Mouse (Mus musculus): ENCODE measurements around the gene Anxa9.
"Not testable (repeated sequence)": the region's sequence is repeated elsewhere in the genome, so short reads cannot be mapped to it uniquely, and the experiment has no call there.

Anxa9 gene

GRCm38 (mm10) chr3:95307100-95307499 is at the start of gene Anxa9:
Gene Anxa9 (minus strand): TSS chr3:95307176.
- DNase-seq (ENCODE audit: low read depth, low spot score), result no peak

DNA sequence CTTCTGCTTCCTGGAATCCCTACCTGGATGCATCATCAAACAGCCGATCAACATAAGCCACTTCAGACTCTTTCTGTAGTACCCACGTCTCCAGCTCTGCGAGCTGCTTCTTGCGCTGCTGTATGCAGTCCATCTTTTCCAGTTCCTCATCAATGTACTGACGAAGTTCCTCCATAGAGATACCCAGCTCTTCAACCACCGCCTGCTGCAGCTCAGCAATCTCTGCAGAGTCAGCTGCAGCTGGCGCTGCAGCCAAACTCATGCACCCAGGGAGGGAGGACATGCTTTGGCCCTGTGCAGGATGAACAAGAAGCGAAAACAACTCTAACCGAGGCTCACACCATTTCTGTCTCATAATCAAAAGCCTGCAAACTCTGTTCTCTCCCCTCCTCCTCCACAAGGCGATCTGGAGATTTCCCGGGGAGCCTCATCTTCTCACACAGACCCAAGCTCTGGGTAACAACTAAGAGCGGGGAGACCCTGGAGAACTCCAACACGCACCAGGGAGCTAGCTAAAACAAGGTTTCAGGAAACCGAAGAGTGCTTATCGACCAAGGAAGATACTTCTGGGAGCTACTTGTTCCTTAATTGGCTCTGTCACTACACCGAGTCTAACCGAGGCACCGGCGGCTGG is 49.1 kb upstream of the Anxa9 start:
- not testable (repeated sequence) for DNase-seq (ENCODE audit: low read depth, low spot score)

DNA sequence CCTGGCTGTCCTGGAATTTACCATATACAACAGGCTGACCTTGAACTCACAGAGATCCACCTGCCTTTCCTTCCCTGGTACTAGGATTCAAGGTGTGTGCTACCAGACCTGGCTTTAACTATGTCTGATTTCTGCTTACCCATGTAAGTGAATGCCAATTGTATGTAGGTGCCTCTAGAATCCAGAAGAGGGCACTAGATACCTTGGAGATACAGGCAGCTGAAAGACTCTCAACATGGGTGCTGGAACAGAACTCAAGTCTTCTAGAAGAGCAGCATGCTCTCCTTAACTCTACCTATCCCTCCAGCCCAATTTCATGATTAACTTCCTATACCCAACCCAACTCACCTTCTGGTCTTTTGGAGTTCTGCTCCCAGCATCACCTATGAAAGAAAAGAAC is 42.5 kb upstream of the Anxa9 start:
- peak; percentile 45 for DNase-seq (ENCODE audit: low read depth, low spot score)

DNA sequence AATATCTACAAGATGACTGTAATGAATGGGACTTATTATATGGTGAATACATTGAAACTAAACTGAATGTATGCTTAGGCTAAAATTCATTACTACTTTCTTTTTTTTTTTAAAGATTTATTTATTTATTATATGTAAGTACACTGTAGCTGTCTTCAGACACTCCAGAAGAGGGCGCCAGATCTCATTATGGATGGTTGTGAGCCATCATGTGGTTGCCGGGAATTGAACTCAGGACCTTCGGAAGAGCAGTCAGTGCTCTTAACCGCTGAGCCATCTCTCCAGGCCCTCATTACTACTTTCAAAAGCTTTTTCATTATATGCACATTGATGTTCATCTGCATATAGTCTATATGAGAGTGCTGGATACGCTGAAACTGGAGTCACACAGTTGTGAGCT is 41.4 kb upstream of the Anxa9 start:
- DNase-seq (ENCODE audit: low read depth, low spot score), result not testable (repeated sequence)

DNA sequence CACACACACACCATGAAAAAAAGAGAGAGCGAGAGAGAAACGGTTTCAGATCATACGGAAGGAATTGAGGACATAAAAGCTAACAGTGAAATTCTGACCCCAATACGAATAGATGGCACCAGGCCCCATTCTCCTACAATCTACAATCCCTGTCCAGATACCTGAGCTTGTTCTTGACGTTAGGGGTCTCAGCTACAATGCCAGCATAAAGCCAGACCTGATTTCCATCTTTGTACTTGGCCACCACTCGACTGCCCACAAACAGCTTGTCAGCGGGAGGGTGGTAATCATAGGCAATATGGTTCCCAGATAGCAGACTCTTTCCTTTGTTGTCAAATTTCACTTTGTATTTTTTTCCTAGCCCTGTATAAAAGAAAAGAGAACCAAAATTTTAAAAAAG is 39.5 kb upstream of the Anxa9 start:
- DNase-seq (ENCODE audit: low read depth, low spot score), result no peak

GRCm38 (mm10) chr3:95343356-95344000 is 36.5 kb upstream of the Anxa9 start:
- DNase-seq (ENCODE audit: low read depth, low spot score), result not testable (repeated sequence)

GRCm38 (mm10) chr3:95338251-95338650 is 31.3 kb upstream of the Anxa9 start:
- no peak for DNase-seq (ENCODE audit: low read depth, low spot score)

DNA sequence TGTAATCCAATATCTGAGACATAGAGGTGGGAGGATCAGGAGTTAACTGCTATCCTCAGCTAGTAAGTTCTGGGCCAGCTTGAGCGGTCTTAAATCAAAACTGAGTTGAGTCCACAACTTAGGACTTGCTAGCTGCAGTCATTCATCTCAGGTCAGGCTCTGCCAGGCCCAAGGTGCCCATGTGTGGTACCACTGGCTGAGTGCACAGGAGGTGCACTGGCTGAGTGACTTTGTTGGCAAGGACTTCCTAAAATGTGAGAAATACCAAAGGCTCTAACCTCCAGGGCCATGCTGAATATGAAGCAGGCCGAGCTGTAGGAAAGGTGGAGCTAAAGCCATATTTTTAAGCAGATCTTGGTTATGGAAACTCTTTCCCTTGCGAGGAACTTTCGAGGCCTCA is 30.4 kb upstream of the Anxa9 start:
- DNase-seq (ENCODE audit: low read depth, low spot score), result no peak

DNA sequence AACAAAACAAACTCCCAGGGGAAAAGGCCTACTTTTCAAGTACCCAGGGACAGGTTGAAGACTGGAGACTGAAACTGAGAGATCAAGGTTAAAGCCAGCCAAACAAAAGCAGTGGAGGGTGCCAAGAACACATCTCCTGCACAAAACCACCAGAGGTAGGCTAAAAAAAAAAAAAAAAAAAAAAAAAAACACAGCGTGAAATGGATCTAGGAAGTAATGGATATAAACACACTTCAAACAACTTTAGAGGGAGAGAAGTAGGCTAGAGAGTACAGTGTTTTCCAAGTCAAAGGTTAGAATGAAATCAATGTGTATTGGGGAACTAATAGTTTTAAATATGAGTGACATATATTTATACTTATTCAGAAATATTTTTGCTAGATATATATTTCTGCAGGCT is 24.6 kb upstream of the Anxa9 start:
- DNase-seq (ENCODE audit: low read depth, low spot score), result no peak

GRCm38 (mm10) chr3:95328803-95329404 is 21.9 kb upstream of the Anxa9 start:
- no peak for DNase-seq (ENCODE audit: low read depth, low spot score)

- peak; percentile 40 for DNase-seq (ENCODE audit: low read depth, low spot score)
Observed at GRCm38 (mm10) chr3:95324454-95325144, 17.6 kb upstream of the Anxa9 start.

GRCm38 (mm10) chr3:95323429-95323828 is 16.5 kb upstream of the Anxa9 start:
- DNase-seq (ENCODE audit: low read depth, low spot score), result no peak

GRCm38 (mm10) chr3:95319701-95320625 is 13.0 kb upstream of the Anxa9 start:
- DNase-seq (ENCODE audit: low read depth, low spot score), result no peak

DNA sequence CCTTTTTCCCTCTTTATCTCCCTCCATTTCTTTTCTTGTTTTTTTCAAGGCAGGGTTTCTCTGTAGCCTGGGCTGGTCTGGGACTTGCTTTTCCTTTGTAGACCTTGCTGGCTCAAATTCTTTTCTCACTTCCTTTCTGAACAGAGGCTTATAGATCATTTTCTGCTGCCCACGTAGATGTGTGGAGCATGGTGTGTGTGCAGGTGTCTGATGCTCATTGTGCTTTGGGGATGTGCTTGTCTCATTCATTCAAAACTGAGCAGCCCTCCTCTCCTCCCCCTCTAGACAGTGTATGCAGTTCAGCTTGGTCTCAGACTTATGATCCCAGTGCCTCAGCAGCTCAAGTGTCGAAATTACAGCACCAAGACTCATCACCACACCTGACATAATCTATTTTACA is 12.1 kb upstream of the Anxa9 start:
- DNase-seq (ENCODE audit: low read depth, low spot score), result no peak

- DNase-seq (ENCODE audit: low read depth, low spot score), result peak; percentile 59
Observed at GRCm38 (mm10) chr3:95318548-95318947, 11.6 kb upstream of the Anxa9 start.

DNA sequence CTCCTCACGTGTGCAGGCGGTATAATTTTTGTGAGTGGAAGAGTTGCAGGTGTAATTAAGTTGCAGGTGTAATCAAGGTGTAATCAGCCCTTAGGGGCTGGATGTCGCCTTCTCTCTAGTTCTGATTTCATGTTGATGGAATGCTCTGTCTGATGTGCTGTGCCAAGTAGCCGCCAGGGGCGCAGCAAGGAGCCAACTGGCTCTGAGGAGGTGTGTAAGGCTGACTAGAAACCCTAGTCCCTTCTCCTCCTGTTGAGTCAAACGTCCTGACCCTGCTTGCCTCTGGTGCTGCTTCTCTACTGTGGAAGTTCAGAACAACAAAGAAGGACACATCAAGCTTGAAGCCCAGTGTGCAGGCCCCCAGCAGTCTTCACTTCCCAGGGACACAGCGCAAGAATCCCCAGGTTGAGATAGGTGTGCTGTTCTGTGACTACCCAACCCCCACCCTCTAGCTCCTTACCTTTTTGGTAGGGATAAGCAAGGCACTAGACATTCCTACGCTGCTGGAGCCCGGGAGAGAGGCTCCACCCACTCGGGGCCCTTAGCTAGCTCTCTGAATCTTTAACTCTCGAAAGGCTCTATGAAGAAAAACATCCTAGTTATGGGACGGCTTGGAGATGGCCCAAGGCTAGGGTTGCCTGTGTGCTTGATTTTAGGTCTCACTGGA is 10.6 kb upstream of the Anxa9 start:
- DNase-seq (ENCODE audit: low read depth, low spot score), result peak; percentile 88

- peak; percentile 72 for DNase-seq (ENCODE audit: low read depth, low spot score)
Observed at GRCm38 (mm10) chr3:95315844-95316550, 9.0 kb upstream of the Anxa9 start.

DNA sequence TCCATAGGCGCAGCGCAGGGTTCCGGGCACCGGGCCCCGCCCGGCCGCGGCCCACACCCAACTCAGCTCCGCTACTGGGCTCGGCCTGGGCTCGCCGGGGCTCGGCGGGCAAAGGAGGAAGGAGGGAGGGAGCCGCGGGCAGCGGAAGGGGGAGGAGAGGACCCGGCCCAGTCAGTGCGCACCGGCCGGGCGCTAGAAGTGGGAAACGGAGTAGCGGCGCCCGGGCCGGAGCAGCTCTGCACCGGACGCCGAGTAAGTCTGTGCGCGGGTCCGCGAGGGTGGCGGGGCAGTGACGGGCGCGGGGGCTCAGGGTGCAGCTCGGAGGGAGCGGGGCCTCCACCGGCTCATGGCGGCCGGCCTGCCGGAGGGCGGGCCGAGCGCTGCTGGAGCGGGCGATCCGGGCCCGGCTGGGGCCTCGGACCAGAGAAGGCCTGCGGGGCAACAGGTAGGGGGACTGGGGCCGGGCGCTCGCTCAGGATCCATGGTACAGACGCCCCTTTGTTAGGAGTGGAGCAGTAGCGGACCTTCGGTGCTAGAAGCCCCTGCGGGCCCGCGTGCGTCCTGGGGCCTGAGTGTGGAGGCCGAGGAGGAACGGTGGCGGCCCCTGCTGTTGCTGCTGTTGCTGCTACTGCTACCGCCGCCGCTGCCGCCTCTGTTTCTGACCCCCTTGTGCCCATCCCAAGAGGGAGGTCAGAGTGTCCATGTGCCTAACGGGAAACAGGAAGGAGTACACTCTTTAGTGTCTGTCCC is 8.3 kb upstream of the Anxa9 start:
- DNase-seq (ENCODE audit: low read depth, low spot score), result peak; percentile 77

DNA sequence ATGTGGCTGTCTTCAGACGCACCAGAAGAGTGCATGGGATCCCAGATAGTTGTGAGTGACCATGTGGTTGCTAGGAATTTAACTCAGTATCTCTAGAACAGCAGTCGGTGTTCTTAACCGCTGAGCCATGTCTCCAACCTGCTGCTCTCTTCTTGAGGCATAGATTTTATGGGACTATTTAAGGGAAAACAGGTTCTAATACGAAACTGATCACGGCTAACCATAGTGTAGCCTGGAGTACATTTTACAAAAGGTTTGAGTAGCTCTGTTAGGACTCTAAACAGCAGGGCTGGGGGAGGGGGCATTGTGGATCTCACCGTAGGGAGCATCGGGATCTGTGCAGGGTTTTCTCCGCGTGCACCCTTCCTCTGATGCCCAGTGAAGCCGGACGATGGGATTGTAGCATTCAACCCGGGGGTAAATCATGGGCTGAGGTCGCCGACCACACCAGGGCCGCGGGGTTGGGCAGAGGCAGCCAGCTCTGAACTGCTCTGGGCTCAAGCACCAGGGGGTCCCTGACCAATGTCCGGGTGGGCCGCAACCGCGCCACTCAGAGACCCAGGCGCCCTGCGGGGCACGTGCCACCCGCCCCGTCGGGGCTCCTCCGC is 7.6 kb upstream of the Anxa9 start, which contains the start of gene Cers2:
TSS of gene Cers2 (plus strand) at position 306 of the 608 bp plus-strand sequence.
- peak; percentile 59 for DNase-seq (ENCODE audit: low read depth, low spot score)

Measured in 3T3-L1 (cell line).